Mouse (Mus musculus): Measurements from ENCODE around the gene Plxna4. TPM values are rescaled to one million over a fixed set of nuclear protein-coding genes. Genes with fewer than 3 reads are reported as not detected.

Plxna4 gene
- total and polyA plus RNA-seq, 3 experiments: not detected

DNA sequence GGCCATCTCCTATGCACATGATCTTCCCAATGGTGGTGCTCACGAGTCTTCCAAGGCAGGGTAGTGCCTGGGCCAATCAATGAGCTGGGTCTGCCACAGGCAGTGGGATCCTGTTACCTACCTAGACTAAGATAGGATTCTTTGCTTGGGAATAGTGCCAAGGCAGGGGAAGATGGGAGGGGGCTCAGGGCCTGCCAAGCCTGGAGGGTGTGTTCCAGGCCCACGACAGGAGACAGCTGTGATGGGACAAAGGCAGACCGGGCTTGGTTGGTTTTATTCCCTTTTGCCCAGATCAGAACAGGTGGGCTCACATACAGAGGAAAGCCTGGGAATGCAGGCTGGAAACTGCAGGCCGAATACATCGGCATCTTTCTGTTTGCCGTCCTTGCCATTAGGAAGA, 342.0 kb downstream of the Plxna4 start:
- H3K9me3 ChIP-seq (replicated peaks; ENCODE audit: low read length): no peaks in the 10 kb centered on the region
- dilution Hi-C loops (cut with MboI; ENCODE audit: extremely low pct_ligation_motif_present, extremely low pct_unique_long_range_greater_than_20kb, low sequenced_read_pairs): no loop called here
- H3K4me2 ChIP-seq (ENCODE audit: insufficient read depth, low read depth, poor library complexity, severe bottlenecking): no peak overlapping the region
- no peak overlapping the region for H3K27ac ChIP-seq (ENCODE audit: insufficient read depth, low read depth)
- H3K27me3 ChIP-seq (replicated peaks): peaks cover 84% of the 10 kb centered on the region
- DNase-seq (ENCODE audit: extremely low read depth): no peak
- no peak overlapping the region for H3K4me3 ChIP-seq (replicated peaks in 1 of 3; ENCODE audit: low read depth in 2 of 3, low read length in 2 of 3, poor library complexity in 1 of 3)
- H3K4me1 ChIP-seq (ENCODE audit: control insufficient read depth in 1 of 2, insufficient read depth in 2 of 2): 0 out of 4 replicates have a peak, but pooled peaks cover 0 to under 1% of the 10 kb centered on the region in 2 experiments
- H3K79me2 ChIP-seq (replicated peaks; ENCODE audit: control insufficient read depth, extremely low read depth, insufficient read depth, poor library complexity, severe bottlenecking): no peaks in the 10 kb centered on the region
- in situ Hi-C loops (cut with MboI; ENCODE audit: low pct_ligation_motif_present, low pct_unique_long_range_greater_than_20kb, low sequenced_read_pairs): no loop called here
- no peak for TF ChIP-seq MEF2A (IDR thresholded peaks at IDR 0.05; ENCODE audit: borderline replicate concordance, low read depth, low read length)
- no peak for TF ChIP-seq ZNF384 (IDR thresholded peaks at IDR 0.05; ENCODE audit: low read depth, low read length)
- TF ChIP-seq PAX5 (IDR thresholded peaks at IDR 0.05; ENCODE audit: low read length): no peak
- TF ChIP-seq SIN3A (IDR thresholded peaks at IDR 0.05; ENCODE audit: low read length): no peak
- TF ChIP-seq NELFE (IDR thresholded peaks at IDR 0.05; ENCODE audit: low read depth, low read length): no peak
- no peak for TF ChIP-seq MYC (IDR thresholded peaks at IDR 0.05; ENCODE audit: low read depth, low read length)
- TF ChIP-seq UBTF (IDR thresholded peaks at IDR 0.05; ENCODE audit: low read depth, low read length): no peak
- no peak for TF ChIP-seq NRF1 (IDR thresholded peaks at IDR 0.05; ENCODE audit: low read depth, low read length)
- no peak for TF ChIP-seq ETS1 (conservative IDR thresholded peaks at IDR 0.05; ENCODE audit: low read depth, low read length)
- TF ChIP-seq ELF1 (IDR thresholded peaks at IDR 0.05; ENCODE audit: low read depth, low read length): no peak
- TF ChIP-seq JUN (IDR thresholded peaks at IDR 0.05; ENCODE audit: insufficient read depth, low read depth, low read length): no peak
- no peak for TF ChIP-seq POLR2A (IDR thresholded peaks at IDR 0.05; ENCODE audit: low read depth, low read length)
- no peak for TF ChIP-seq IRF4 (IDR thresholded peaks at IDR 0.05; ENCODE audit: low read depth, low read length)
- no peaks in the 10 kb centered on the region for H3K36me3 ChIP-seq (replicated peaks in 1 of 2; ENCODE audit: control insufficient read depth in 1 of 2, insufficient read depth in 1 of 2, low read length in 1 of 2)
- H3K9ac ChIP-seq (ENCODE audit: insufficient read depth, low read depth): no peak overlapping the region

DNA sequence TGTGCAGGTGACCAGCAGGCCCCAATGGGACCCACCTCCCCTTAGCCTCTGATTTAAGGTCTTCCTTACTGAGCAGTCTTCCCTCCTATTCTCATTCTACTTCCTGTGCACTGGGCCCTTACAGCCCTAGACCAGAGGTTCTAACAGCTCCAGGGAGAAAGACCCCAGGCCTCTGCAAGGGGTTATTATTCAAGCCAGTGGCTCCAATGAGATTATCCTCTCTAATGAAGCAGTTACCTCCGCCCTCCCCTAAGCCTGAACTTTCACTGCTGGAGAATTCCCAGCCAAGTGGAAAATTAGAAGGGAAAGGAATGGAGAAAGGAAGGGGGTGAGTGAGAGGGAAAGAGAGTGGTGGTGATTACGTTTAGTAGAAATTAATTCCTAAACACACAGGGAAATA, 345.0 kb downstream of the Plxna4 start:
- Histone ChIP-seq H3K36me3 (replicated peaks in 1 of 2; ENCODE audit: control insufficient read depth in 1 of 2, insufficient read depth in 1 of 2, low read length in 1 of 2) (no peaks in the 10 kb centered on the region), H3K9me3 (replicated peaks; ENCODE audit: low read length) (no peaks in the 10 kb centered on the region), H3K4me3 (replicated peaks in 1 of 3; ENCODE audit: low read depth in 2 of 3, low read length in 2 of 3, poor library complexity in 1 of 3) (no peak overlapping the region), H3K4me1 (ENCODE audit: control insufficient read depth in 1 of 2, insufficient read depth in 2 of 2) (0 out of 4 replicates have a peak, but pooled peaks cover 0 to 3% of the 10 kb centered on the region in 2 experiments), H3K27ac (ENCODE audit: insufficient read depth, low read depth) (no peak overlapping the region), H3K4me2 (ENCODE audit: insufficient read depth, low read depth, poor library complexity, severe bottlenecking) (no peak overlapping the region), H3K27me3 (replicated peaks) (peaks cover 77% of the 10 kb centered on the region), H3K79me2 (replicated peaks; ENCODE audit: control insufficient read depth, extremely low read depth, insufficient read depth, poor library complexity, severe bottlenecking) (no peaks in the 10 kb centered on the region), H3K9ac (ENCODE audit: insufficient read depth, low read depth) (no peak overlapping the region)
- TF ChIP-seq MYC (IDR thresholded peaks at IDR 0.05; ENCODE audit: low read depth, low read length) (no peak), RAD21 (IDR thresholded peaks at IDR 0.05; ENCODE audit: low read depth, low read length) (no peak), USF2 (conservative IDR thresholded peaks at IDR 0.05; ENCODE audit: low read depth, low read length) (no peak), NRF1 (IDR thresholded peaks at IDR 0.05; ENCODE audit: low read depth, low read length) (no peak), MEF2A (IDR thresholded peaks at IDR 0.05; ENCODE audit: borderline replicate concordance, low read depth, low read length) (no peak), HCFC1 (IDR thresholded peaks at IDR 0.05; ENCODE audit: low read depth, low read length) (no peak), JUN (IDR thresholded peaks at IDR 0.05; ENCODE audit: insufficient read depth, low read depth, low read length) (no peak)
- no peak for DNase-seq (ENCODE audit: extremely low read depth)
- dilution Hi-C loops (cut with MboI; ENCODE audit: extremely low pct_ligation_motif_present, extremely low pct_unique_long_range_greater_than_20kb, low sequenced_read_pairs): no loop called here
- in situ Hi-C loops (cut with MboI; ENCODE audit: low pct_ligation_motif_present, low pct_unique_long_range_greater_than_20kb, low sequenced_read_pairs): no loop called here
